Mouse (Mus musculus): ENCODE data around the gene Sumo3.

Sumo3 gene

DNA sequence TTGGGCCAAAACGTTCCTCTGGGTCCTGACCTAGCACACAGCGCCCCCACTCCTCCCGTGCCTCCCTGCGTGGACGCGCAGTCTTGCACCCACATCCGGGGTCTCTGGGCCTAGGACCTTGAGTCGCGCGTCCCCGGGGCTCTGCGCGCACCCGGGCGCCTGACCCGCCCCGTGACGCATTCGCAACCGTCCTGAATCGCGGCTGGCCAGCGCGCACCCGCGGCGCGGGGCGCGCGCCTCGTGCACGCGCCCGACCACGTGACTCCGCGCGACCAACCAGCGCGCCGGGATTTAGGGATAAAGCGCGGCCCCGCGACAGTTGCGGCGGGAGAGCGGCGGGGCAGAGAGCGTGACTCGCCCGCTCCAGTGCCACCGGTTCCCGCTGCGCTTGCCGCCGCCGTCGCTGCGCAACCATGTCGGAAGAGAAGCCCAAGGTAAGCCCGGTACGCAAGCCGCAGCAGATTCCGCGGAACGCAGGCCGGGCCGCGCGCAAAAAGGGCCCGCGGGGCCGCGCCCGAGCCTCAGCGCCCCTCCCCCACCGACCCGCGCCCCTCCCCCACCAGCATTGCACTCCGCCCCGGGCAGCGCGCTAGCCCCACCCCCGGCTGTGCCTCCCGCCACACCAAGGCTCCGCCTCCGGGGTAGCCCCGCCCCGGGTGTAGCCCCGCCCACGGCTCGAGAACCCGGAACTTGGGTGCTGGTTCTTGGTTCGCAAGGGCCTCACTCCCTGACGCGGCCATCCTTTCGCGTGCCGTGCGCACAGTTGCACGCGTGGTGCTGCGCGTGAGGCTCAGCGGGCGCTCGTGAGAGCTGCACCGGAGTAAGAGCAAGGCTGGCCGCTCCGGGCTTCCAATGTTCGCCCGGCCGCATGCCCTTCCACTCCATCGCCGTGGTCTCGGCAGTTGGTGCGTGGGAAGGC lies at the start of gene Sumo3, which contains the start of gene Gm49325:
Gene Sumo3, plus strand, starts transcription at position 190 of the 919 bp plus-strand sequence.
Gene Gm49325, plus strand, starts transcription at position 290 of the 919 bp plus-strand sequence.
- DNase-seq (ENCODE audit: extremely low spot score, low read depth, low spot score) = no peak

DNA sequence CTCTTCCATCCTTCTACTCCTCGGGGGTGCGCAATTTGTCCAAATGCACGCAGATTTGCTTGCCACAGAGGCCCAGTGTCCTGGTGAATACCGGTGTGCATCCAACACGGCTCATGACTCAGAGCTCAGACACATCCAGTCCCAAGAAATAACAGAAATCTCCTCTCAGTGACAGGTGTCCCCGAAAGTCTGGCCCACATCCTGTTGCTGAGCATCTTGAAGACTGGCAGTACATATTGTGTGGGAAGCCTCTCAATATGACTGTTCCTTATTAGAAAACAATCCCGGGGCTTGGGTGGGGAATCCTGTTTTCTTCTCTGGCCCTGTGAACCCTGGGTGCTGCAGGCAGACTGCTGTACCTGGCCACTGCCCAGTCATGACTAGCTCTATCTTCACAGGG lies 49.3 kb upstream of the Sumo3 start:
- DNase-seq (ENCODE audit: extremely low spot score, low read depth, low spot score) = no peak

DNA sequence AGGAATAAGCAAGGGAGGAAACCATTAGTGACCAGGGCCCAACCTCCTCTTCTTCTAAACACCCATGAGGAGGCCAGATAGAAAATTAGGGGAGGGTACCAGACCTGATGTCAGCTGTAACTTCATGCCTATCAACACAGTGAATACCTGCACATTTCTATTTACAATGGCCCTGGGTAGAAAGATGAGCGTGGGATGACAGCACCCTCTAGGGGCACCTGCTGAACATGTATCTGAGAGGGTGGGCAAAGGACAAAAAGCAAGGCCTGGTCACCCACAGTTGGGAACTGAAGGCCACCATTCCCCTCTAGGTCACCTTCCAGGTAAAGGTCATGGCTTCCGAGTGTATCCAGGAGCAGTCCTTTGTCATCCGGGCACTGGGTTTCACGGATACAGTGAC lies 48.3 kb upstream of the Sumo3 start:
- no peak for DNase-seq (ENCODE audit: extremely low spot score, low read depth, low spot score)

DNA sequence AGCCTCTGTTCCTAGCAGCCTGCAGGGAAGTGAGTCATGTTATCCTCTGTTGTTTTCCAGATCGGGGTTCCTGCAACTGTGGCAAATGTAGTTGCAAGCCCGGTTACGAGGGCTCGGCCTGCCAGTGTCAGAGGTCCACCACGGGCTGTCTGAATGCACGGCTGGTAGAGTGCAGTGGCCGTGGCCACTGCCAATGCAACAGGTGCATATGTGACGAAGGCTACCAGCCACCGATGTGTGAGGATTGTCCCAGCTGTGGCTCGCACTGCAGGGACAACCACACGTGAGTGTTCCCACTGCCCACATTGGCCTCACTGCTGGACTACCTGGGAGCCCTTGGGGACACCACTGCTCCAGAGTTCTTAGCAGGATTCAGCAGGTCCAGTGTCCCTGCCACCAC lies 45.8 kb upstream of the Sumo3 start:
- DNase-seq (ENCODE audit: extremely low spot score, low read depth, low spot score) = no peak

DNA sequence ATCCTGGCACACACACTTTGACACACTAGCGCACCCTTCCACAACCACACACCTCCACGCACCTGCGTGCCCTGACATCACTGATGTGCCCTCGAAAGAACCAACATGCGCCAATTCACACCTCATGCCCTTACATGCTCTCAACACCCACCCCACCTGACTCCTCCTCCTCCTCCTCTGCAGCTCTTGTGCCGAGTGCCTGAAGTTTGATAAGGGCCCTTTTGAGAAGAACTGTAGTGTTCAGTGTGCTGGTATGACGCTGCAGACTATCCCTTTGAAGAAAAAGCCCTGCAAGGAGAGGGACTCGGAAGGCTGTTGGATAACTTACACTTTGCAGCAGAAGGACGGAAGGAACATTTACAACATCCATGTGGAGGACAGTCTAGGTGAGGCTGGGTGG lies 45.1 kb upstream of the Sumo3 start:
- no peak for DNase-seq (ENCODE audit: extremely low spot score, low read depth, low spot score)

DNA sequence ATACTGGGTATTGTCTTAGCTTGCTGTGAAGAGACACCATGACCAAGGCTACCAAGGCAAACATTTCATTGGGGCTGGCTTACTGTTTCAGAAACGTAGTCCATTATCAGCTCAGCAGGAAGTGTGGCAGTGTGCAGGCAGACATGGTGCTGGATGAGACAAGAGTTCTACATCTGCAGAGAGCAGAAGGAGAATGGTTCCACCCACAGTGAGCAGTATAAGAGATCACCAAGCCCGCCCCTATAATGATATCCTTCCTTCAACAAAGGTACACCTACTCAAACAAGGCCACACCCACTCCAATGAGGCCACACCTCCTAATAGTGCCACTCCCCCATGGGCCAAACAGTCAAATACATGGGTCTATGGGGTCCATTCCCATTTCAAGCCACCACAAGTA lies 44.4 kb upstream of the Sumo3 start:
- DNase-seq (ENCODE audit: extremely low spot score, low read depth, low spot score) = no peak

DNA sequence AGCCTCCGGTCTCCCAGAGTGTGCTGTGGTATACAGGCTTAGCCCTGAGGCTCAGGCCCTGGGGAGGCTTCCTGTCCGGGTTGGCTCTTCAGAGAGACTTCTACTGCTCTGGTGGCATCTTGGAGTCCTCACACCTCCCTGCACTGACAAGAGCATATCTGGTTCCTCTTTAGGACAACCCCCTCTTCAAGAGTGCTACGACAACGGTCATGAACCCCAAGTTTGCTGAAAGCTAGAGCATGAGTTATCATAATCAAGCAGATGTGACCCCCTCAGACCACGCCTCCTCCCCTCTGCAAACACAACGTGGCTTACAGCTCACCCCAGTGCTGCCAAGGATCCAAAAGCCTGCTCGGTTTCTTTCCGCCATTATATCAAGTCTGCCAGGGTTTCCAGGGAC lies 40.9 kb upstream of the Sumo3 start:
- no peak for DNase-seq (ENCODE audit: extremely low spot score, low read depth, low spot score)

DNA sequence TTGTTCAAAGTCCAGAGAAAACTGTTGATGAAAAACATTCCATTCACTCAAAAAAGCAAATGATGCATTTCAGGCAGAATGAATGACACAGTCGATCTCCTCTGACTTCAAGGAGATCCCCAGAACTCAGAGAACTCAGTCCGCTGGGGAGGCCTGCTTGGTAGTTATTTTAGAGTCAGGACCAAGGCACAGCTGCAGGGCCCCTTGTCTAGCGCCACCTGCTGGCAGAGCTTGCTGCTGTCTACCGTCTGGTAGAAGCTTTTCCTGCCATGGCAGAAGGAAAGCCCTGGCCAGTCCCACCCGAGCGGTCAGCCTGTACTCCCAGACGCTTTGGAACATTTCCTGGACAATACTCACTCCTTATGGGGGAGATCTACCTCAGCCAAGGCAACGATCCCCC lies 39.2 kb upstream of the Sumo3 start:
- no peak for DNase-seq (ENCODE audit: extremely low spot score, low read depth, low spot score)

DNA sequence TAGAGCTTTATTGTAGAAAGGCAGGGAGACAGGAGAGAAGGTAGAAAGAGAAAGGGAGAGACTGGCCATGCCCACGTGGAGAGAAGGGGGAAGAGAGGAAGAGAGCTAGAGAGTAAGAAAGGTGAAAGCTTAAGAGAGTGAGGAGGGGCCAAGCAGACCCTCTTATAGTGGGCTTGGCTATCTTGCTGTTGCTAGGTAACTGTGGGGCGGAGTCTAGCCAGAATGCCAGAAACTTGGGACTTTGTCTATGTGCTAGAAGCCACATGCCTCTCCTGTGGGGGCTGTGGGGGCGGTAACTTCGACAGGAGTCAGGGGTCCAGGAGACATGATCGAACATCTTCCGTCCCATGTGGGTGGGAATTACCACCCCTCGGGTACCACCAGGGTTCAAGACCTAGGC lies 36.4 kb upstream of the Sumo3 start:
- DNase-seq (ENCODE audit: extremely low spot score, low read depth, low spot score) = no peak

DNA sequence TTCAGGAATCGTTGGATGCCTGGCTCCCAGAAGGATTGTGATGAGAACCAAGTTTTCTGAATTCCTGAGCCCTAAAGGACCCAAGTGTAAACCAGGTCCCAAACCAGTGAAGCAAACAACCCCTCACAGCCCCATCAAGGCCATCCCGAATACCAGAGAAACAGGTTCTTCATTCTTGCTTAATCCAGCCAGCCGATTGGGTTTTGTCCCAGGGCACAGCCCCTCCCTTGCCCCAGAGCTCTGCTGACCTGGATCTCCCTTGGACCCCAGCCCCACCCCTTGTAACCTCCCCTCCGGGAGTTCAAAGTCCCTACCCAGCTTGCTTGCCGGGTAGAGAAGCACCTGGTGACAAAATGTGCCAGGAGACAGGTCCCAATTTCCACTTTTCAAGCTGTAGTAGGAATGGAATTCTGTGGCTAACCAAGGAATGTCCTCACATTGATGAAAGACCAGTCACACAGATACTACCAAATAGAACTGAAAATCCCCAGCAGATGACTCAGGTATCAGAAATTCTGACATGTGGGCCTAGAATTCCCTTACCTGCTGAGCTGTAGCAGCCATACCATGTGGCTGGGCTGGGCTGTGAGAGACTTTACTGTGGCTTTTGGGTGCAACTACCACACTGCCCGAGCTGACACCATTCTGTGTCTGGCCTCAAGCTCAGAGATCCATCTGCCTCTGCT lies 35.8 kb upstream of the Sumo3 start:
- DNase-seq (ENCODE audit: extremely low spot score, low read depth, low spot score) = no peak

DNA sequence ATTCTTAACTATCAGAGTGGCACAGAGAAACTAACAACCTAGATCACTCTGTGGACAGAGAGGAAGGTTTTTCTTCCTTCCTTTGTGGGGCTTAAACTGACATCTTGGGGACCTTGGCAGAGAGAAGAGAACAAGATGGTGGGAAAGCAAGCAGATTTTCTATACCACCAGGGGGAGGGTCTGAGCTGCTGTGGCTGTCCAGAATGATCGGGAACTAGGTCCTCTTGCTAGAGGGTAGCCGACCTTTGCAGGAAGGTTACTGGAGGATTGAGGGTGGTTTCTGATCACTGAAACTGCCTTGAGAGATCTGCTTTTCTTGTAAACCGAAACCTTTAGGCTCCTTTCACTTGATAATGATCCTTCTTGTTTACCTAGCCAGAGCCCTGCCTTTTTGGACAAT lies 33.7 kb upstream of the Sumo3 start:
- no peak for DNase-seq (ENCODE audit: extremely low spot score, low read depth, low spot score)

DNA sequence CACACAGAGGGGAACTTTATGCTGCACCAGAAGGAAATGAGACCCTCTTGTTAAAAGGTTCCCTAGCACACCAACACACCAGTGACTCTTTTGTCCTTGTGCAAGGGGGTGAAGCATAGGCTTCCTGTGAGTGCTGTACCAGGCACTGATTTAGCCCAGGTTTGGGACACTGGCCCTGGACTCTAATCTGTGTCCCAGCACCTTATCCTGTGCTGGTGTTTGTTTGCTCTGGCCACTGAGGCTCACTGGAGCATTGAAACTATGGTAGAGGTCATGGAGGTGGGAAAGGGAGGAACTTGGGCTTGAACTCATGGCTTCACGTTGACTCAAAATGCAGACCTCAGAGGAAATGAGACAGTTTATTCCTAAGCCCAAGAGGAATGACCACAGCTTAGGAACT lies 32.7 kb upstream of the Sumo3 start:
- DNase-seq (ENCODE audit: extremely low spot score, low read depth, low spot score) = no peak

DNA sequence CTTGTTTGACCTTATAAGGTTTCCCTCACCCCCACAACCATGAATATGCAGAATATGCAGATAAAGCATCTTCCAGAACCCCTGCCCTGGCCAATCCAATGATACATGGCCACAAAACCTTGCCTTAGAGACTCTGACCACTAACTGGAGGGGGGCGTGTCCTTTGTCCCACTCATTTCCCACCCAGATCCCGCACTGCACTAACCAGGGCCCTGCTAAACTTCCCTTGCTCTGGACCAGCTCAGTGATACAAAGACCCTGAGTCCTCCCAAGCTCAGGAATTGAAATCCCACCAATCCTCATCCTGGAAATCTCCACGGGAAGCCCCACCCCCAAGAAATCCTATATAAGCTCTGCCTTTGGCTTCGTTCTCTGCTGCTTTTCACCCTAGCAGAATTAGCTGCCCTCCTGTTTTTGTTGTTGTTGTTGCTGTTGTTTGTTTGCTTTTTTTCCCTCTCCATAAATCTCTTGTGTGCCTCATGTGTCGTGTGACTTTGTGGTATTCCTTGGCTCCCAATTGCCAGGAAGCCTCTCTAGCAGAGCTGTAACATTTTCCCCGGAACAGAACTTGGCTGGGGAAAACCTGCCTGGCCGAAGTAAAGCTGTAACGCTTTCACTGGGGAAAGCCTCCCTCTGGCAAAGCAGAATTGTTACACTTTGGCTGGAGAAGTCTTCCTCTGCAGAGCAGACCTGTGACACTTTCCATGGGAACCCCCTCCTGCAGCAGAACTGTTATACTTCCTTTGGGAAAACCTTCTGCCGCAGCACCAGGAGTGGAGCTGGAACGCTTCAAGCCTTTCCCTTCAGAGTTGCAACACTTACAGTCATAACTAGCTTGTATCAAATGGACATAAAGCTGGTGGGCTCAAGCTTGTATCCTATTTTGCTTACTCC lies 25.6 kb upstream of the Sumo3 start:
- no peak for DNase-seq (ENCODE audit: extremely low spot score, low read depth, low spot score)

DNA sequence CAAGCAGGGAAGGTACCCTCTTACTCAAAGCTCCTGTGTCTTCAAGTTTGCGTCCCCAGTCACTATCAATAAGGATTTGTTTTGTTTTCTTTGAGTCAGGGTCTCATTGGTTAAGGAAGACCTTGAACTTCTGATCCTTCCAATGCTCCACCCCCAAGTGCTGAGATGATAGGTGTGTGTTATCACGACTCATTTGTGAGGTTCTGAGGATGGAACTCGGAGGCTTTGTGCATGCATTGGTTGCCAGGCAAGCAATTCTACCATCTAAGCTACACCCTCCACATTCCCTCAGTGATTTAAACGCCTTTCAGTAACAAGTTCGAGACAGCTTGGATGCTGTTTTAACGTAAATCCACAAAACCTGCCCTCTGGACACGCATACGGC lies 24.9 kb upstream of the Sumo3 start:
- DNase-seq (ENCODE audit: extremely low spot score, low read depth, low spot score) = no peak

DNA sequence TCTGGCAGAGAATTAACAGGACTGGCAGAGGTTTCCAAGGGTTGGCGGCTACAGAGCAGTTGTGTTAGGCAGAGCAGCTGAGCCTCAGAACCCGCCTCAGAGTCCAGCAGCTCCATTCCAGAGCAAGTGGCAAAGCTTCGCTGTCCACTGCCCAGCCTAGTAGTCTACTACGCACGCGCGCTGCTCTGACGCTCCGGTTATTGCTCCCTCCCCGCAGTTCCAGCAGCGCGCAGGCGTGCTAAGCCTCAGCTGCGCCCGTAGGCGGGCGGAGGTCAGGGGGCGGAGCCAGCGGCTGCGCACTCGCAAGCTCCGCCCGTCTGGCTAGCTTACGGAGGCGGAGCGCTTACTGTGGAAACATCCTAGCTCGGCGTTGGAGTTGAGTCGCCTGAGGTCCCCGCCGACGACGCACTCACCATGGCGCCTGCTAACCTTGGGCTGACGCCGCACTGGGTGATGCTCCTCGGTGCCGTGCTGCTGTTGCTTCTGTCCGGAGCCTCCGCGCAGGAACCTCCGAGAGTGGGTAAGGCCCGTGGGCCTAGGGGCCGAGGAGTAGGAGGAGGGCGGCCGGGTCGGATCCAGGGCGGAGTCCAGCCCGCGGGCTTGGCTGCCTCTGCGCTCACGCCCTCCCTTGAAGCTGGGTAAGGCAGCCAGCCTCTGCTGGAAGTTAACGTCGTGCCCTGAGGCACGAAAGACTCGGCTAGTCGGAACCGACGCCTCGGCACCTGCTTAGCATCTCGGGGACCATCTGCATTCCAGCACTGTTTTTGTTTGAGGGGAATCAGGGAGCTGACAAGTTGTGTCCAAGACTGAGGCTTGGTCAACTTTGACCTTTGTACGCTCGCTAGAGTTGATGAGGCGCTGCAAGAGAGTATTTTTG lies 24.3 kb upstream of the Sumo3 start, which contains the start of gene Pttg1ip:
Gene Pttg1ip, plus strand, starts transcription at position 313 of the 877 bp plus-strand sequence.
- peak; percentile 89 for DNase-seq (ENCODE audit: extremely low spot score, low read depth, low spot score)

DNA sequence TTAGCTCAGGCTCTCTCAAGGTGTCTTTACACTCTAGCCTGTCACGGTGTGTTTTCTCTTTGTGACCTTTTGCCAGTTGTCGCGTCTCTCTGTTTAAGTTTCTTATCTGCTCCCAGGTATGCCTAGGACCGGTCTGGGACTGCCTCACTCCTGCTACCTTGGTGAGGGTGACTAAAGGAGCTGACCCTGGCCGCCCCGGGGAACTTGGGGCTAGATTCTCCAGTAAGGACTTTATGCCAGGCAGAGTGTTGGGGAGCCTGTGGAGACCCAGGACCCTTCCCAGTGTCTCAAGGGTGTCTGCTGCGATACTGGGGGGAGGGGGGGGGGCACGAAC lies 23.6 kb upstream of the Sumo3 start:
- no peak for DNase-seq (ENCODE audit: extremely low spot score, low read depth, low spot score)

DNA sequence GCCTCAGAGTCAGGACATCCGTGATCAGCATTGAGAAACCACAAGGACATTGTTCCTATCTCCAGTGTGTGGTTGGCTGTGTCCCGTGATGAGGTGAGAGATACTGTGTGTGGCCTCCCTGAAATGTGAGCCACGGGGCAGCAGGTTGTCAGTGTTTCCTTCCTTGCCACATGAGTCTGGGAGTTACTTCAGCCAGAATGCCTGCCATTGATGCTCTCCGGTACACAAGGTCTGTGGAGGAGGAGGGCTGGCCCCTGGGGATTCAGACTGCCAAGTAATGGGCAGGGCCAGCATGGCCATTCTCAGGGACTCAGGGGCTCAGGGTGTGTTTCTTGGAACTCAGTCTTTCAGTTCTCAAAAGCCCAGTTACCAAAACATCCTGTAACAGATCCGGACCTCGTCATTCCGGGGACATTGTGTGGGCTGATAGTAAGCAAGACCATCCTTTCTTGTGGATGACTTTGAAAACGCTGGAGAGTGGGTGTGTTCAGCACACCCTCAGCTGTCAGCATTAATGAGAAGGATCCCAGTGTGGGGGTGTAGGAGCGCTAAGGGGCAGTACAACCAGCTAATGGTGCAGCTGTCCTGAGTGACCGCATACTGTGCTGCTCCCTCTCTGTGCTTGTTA lies 22.0 kb upstream of the Sumo3 start:
- DNase-seq (ENCODE audit: extremely low spot score, low read depth, low spot score) = no peak

DNA sequence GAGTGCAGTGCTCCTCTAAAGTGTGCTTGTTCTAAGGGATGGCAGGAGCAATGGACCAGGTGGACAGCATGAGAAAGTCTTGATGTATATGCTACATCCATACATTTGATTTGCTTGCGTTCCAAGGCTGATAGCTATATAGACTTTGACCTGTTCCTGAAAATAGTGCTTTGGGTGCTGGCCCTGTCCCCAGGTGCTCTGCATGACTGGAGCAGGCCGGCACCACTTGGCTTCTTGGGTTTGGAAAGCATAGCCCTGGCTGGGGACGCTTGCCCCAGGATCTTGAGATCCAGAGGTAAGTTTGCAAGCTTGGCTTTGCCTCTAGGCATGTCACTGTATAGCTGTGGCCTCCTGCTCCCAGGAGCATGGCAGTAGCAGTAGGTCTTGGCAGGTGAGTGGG lies 19.3 kb upstream of the Sumo3 start:
- no peak for DNase-seq (ENCODE audit: extremely low spot score, low read depth, low spot score)

DNA sequence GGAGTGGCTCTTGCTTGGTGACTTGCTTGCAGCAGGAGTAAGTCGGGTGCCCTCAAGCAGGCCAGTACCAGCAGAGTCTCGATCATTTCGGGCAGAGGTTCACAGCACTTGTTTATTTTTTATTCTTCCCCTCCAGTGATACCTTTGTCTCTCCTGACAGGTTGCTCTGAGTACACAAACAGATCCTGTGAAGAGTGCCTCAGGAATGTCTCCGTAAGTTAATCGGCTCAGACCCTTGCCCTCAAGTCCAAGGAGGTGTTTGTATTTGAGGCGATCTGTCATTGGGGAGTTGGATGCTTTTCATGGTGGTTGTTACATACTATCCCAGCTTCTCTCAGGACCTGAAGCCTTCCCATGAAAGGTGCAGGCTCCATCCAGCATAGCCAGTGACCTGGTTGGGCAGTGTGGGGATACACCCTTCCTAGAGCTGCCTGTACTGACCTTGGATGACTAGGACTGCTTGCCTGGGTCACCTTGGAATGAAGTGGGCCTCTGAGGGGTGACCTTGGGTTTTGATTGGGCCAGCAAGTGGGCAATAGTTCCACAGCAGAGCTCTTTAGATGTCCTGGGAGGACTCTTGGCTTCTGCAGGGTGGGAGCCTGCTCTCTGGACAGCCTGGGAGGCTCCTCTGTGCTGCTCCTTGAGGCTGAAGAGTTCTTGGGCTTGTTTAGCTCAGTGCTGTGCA lies 18.7 kb upstream of the Sumo3 start:
- DNase-seq (ENCODE audit: extremely low spot score, low read depth, low spot score) = no peak

All from hindlimb bud, embryonic 11.5 days (tissue).